Mouse (Mus musculus): ENCODE data around the gene Lingo1. TPM values are rescaled to one million over a fixed set of nuclear protein-coding genes. Genes with fewer than 3 reads are reported as not detected.

Gene Lingo1
- polyA plus RNA-seq, 1 experiment, result 1.2 TPM

DNA sequence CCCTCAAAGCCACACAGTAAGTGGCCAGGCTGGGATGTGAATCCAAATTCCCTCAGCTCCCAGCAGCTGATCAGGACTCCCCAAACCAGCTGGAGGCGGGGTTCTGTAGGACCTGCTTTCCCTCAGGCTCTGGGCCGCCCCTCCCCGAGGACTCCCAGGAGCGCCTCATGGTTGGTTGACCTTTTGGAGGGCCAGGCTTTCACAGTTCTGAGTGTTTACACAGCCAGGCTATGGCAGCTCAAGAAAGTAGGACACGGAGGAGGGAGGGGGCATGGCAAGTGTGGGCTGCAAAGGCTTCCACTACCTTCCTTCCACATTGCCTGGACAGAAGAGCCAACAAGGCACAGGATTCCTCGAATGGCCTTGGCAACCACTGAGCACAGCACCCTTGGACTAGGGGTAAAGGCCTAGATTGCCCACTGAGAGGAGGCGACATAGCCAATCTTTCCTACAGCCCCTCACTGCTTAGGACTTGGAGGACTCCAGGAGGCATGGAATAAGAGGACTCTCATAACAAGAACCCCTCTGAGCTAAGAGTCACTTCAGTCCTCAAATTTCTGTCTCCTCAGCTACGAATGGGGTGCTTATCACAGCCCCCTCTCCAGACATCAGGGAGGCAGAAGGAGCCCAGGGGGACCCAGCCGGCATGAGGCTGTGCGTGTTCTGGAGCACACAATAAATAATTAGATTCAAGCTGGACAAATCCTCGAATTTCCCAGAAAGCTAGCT is 29.5 kb downstream of the Lingo1 start:
- no peak overlapping the region for H3K4me2 ChIP-seq (ENCODE audit: low read depth)
- H3ac ChIP-seq (ENCODE audit: control insufficient read depth, insufficient read length), result no peak overlapping the region
- no peak overlapping the region for H3K4me3 ChIP-seq
- TF ChIP-seq MYOD1 (IDR thresholded peaks at IDR 0.05; ENCODE audit: control insufficient read depth in 1 of 3, insufficient read length in 2 of 3, low read depth in 2 of 3) (no peak), MYOG (IDR thresholded peaks at IDR 0.05; ENCODE audit: control insufficient read depth in 1 of 3, insufficient read depth in 1 of 3, insufficient read length in 2 of 3, low read depth in 2 of 3) (no peak), USF1 (IDR thresholded peaks at IDR 0.05; ENCODE audit: low read depth) (no peak)
- H3K27me3 ChIP-seq (ENCODE audit: control insufficient read depth, insufficient read depth, insufficient read length), result peaks cover 28% of the 10 kb centered on the region
- H3K36me3 ChIP-seq (ENCODE audit: control insufficient read depth, insufficient read depth), result no peaks in the 10 kb centered on the region
- no peaks in the 10 kb centered on the region for H3K79me2 ChIP-seq (ENCODE audit: control insufficient read depth, insufficient read depth)

GRCm38 (mm10) chr9:56762106-56762562 is 34.1 kb downstream of the Lingo1 start:
- no peak overlapping the region for H3K4me2 ChIP-seq (ENCODE audit: low read depth)
- no peak overlapping the region for H3ac ChIP-seq (ENCODE audit: control insufficient read depth, insufficient read length)
- peaks cover 19% of the 10 kb centered on the region for H3K27me3 ChIP-seq (ENCODE audit: control insufficient read depth, insufficient read depth, insufficient read length)
- no peaks in the 10 kb centered on the region for H3K36me3 ChIP-seq (ENCODE audit: control insufficient read depth, insufficient read depth)
- H3K4me3 ChIP-seq, result no peak overlapping the region
- H3K79me2 ChIP-seq (ENCODE audit: control insufficient read depth, insufficient read depth), result no peaks in the 10 kb centered on the region
- TF ChIP-seq TCF12 (IDR thresholded peaks at IDR 0.05; ENCODE audit: insufficient read depth, poor library complexity, severe bottlenecking), result no peak
- TF ChIP-seq POLR2A (IDR thresholded peaks at IDR 0.05; ENCODE audit: insufficient read length, low read depth), result no peak
- no peak for TF ChIP-seq SRF (IDR thresholded peaks at IDR 0.05; ENCODE audit: control insufficient read depth, insufficient read length, low read depth)
- no peak for TF ChIP-seq MAX (IDR thresholded peaks at IDR 0.05; ENCODE audit: low read depth)
- no peak for TF ChIP-seq CEBPB (IDR thresholded peaks at IDR 0.05; ENCODE audit: insufficient read depth, poor library complexity, severe bottlenecking)
- no peak for TF ChIP-seq TCF3 (IDR thresholded peaks at IDR 0.05; ENCODE audit: insufficient read length, low read depth)

DNA sequence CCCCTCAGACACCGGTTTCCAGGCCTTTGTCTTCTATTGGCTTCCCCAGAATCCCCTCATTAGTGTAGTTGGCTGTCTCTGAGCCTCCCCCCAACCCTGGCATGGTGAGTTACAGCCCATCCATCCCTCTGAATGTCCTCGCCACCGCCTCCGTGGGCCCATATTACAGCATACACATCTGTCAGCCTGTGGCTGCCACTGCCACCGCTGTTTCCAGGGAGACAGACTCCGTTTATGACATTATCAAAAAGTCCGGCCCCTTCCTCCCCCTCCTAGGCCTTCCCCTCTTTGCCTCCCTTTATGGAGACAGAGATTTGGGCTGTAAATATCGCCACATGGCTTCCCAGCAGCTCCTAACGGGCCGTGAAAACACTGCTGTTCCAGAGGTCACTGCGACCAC is 38.5 kb downstream of the Lingo1 start:
- Histone ChIP-seq H3K36me3 (ENCODE audit: control insufficient read depth, insufficient read depth) (no peaks in the 10 kb centered on the region), H3K4me2 (ENCODE audit: low read depth) (peak overlapping the region; percentile 60), H3K79me2 (ENCODE audit: control insufficient read depth, insufficient read depth) (no peaks in the 10 kb centered on the region), H3ac (ENCODE audit: control insufficient read depth, insufficient read length) (no peak overlapping the region), H3K4me3 (no peak overlapping the region), H3K27me3 (ENCODE audit: control insufficient read depth, insufficient read depth, insufficient read length) (peaks cover 4% of the 10 kb centered on the region)
- TF ChIP-seq TCF12 (IDR thresholded peaks at IDR 0.05; ENCODE audit: insufficient read depth, poor library complexity, severe bottlenecking), result no peak
- no peak for TF ChIP-seq MYOD1 (IDR thresholded peaks at IDR 0.05; ENCODE audit: control insufficient read depth in 1 of 3, insufficient read length in 2 of 3, low read depth in 2 of 3)
- no peak for TF ChIP-seq TCF3 (IDR thresholded peaks at IDR 0.05; ENCODE audit: insufficient read length, low read depth)
- TF ChIP-seq POLR2A (IDR thresholded peaks at IDR 0.05; ENCODE audit: insufficient read length, low read depth), result no peak
- TF ChIP-seq MAX (IDR thresholded peaks at IDR 0.05; ENCODE audit: low read depth), result no peak
- no peak for TF ChIP-seq CEBPB (IDR thresholded peaks at IDR 0.05; ENCODE audit: insufficient read depth, poor library complexity, severe bottlenecking)
- TF ChIP-seq REST (IDR thresholded peaks at IDR 0.05; ENCODE audit: insufficient read depth, insufficient read length), result no peak
- TF ChIP-seq MYOG (IDR thresholded peaks at IDR 0.05; ENCODE audit: control insufficient read depth in 1 of 3, insufficient read depth in 1 of 3, insufficient read length in 2 of 3, low read depth in 2 of 3), result no peak
- no peak for TF ChIP-seq SRF (IDR thresholded peaks at IDR 0.05; ENCODE audit: control insufficient read depth, insufficient read length, low read depth)
- TF ChIP-seq E2F4 (IDR thresholded peaks at IDR 0.05; ENCODE audit: insufficient read depth), result no peak
- TF ChIP-seq POLR2AphosphoS2 (IDR thresholded peaks at IDR 0.05; ENCODE audit: insufficient read length, low read depth), result no peak
- no peak for TF ChIP-seq USF1 (IDR thresholded peaks at IDR 0.05; ENCODE audit: low read depth)

- no peak overlapping the region for H3K4me3 ChIP-seq
- TF ChIP-seq MAX (IDR thresholded peaks at IDR 0.05; ENCODE audit: low read depth), result no peak
- TF ChIP-seq CEBPB (IDR thresholded peaks at IDR 0.05; ENCODE audit: insufficient read depth, poor library complexity, severe bottlenecking), result no peak
- no peak for TF ChIP-seq POLR2AphosphoS2 (IDR thresholded peaks at IDR 0.05; ENCODE audit: insufficient read length, low read depth)
- no peak for TF ChIP-seq SRF (IDR thresholded peaks at IDR 0.05; ENCODE audit: control insufficient read depth, insufficient read length, low read depth)
- TF ChIP-seq MYOD1 (IDR thresholded peaks at IDR 0.05; ENCODE audit: control insufficient read depth in 1 of 3, insufficient read length in 2 of 3, low read depth in 2 of 3), result no peak
- no peak for TF ChIP-seq USF1 (IDR thresholded peaks at IDR 0.05; ENCODE audit: low read depth)
- TF ChIP-seq TCF3 (IDR thresholded peaks at IDR 0.05; ENCODE audit: insufficient read length, low read depth), result no peak
- no peak for TF ChIP-seq POLR2A (IDR thresholded peaks at IDR 0.05; ENCODE audit: insufficient read length, low read depth)
- TF ChIP-seq REST (IDR thresholded peaks at IDR 0.05; ENCODE audit: insufficient read depth, insufficient read length), result no peak
- peaks cover 4% of the 10 kb centered on the region for H3K27me3 ChIP-seq (ENCODE audit: control insufficient read depth, insufficient read depth, insufficient read length)
- no peaks in the 10 kb centered on the region for H3K36me3 ChIP-seq (ENCODE audit: control insufficient read depth, insufficient read depth)
- no peak overlapping the region for H3K4me2 ChIP-seq (ENCODE audit: low read depth)
- H3K79me2 ChIP-seq (ENCODE audit: control insufficient read depth, insufficient read depth), result no peaks in the 10 kb centered on the region
- no peak overlapping the region for H3ac ChIP-seq (ENCODE audit: control insufficient read depth, insufficient read length)
These were observed 41.1 kb downstream of the Lingo1 start for GRCm38 (mm10) chr9:56755119-56755518.

- no peak for TF ChIP-seq E2F4 (IDR thresholded peaks at IDR 0.05; ENCODE audit: insufficient read depth)
- TF ChIP-seq MYOD1 (IDR thresholded peaks at IDR 0.05; ENCODE audit: control insufficient read depth in 1 of 3, insufficient read length in 2 of 3, low read depth in 2 of 3), result no peak
- TF ChIP-seq MYOG (IDR thresholded peaks at IDR 0.05; ENCODE audit: control insufficient read depth in 1 of 3, insufficient read depth in 1 of 3, insufficient read length in 2 of 3, low read depth in 2 of 3), result no peak
- no peak for TF ChIP-seq USF1 (IDR thresholded peaks at IDR 0.05; ENCODE audit: low read depth)
- no peak for TF ChIP-seq TCF12 (IDR thresholded peaks at IDR 0.05; ENCODE audit: insufficient read depth, poor library complexity, severe bottlenecking)
- no peak for TF ChIP-seq REST (IDR thresholded peaks at IDR 0.05; ENCODE audit: insufficient read depth, insufficient read length)
- TF ChIP-seq POLR2AphosphoS2 (IDR thresholded peaks at IDR 0.05; ENCODE audit: insufficient read length, low read depth), result no peak
- TF ChIP-seq TCF3 (IDR thresholded peaks at IDR 0.05; ENCODE audit: insufficient read length, low read depth), result no peak
- Histone ChIP-seq H3K4me2 (ENCODE audit: low read depth) (no peak overlapping the region), H3ac (ENCODE audit: control insufficient read depth, insufficient read length) (no peak overlapping the region), H3K27me3 (ENCODE audit: control insufficient read depth, insufficient read depth, insufficient read length) (peaks cover 5% of the 10 kb centered on the region), H3K4me3 (no peak overlapping the region), H3K79me2 (ENCODE audit: control insufficient read depth, insufficient read depth) (no peaks in the 10 kb centered on the region), H3K36me3 (ENCODE audit: control insufficient read depth, insufficient read depth) (no peaks in the 10 kb centered on the region)
These were observed 42.9 kb downstream of the Lingo1 start for GRCm38 (mm10) chr9:56753386-56753785.

All from myocyte (in vitro differentiated cells).